Mouse (Mus musculus) brain, embryonic 14.5 days (tissue): ENCODE results near the gene Wnt7a.

Experiments used
- CTCF ChIP-seq: fragments of 200-500 bp; IDR thresholded peaks from 2 replicates; pipeline ENCODE4 v1.5.1; 2012; ENCODE audit warnings: inconsistent platforms, mild to moderate bottlenecking, moderate library complexity, borderline replicate concordance; ENCODE audit not compliant: insufficient read depth, insufficient read length; ENCODE audit errors: extremely low read depth
- POLR2A ChIP-seq: fragments of 200-500 bp; IDR thresholded peaks from 2 replicates; pipeline ENCODE4 v1.6.1; 2012; ENCODE audit warnings: mild to moderate bottlenecking, inconsistent platforms, borderline replicate concordance; ENCODE audit not compliant: poor library complexity, insufficient read depth, insufficient read length, severe bottlenecking; ENCODE audit errors: extremely low read depth

- TF ChIP-seq POLR2A (no peak), CTCF (no peak)
Measured at GRCm38 (mm10) chr6:91359672-91360370, 51.3 kb downstream of the Wnt7a start.
